Mouse (Mus musculus): ENCODE data around the gene B3galnt1.
"Not testable (repeated sequence)": the region's sequence is repeated elsewhere in the genome, so short reads cannot be mapped to it uniquely, and the experiment has no call there.

B3galnt1 gene

DNA sequence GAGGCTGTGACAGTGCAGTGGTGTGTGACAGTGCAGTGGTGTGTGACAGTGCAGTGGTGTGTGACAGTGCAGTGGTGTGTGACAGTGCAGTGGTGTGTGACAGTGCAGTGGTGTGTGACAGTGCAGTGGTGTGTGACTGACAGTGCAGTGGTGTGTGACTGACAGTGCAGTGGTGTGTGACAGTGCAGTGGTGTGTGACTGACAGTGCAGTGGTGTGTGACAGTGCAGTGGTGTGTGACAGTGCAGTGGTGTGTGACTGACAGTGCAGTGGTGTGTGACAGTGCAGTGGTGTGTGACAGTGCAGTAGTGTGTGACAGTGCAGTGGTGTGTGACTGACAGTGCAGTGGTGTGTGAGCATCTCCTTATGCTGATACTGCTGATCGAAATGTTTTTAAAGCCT, 33.2 kb downstream of the B3galnt1 start:
- not testable (repeated sequence) for DNase-seq (ENCODE audit: low read depth, low spot score)

DNA sequence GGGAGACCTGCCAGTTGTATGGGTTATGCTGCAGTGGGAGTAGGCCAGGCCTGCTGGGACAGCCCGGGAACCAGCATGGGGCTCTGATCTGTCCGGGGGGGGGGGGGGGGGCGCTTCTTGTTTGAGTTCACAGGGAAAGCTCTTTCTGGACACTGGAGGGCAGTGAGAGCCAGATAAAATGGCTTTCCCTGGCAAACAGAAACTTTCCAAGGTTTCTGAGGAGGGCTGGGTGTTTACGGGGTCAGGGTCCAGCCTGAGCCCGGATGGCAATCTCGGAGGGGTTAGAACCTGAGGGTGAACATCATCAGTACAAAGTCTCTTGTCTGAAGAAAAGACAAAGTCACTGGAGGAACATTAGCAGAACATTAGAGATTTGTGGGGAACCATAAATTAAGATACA, 35.4 kb downstream of the B3galnt1 start:
- DNase-seq (ENCODE audit: low read depth, low spot score) = no peak

DNA sequence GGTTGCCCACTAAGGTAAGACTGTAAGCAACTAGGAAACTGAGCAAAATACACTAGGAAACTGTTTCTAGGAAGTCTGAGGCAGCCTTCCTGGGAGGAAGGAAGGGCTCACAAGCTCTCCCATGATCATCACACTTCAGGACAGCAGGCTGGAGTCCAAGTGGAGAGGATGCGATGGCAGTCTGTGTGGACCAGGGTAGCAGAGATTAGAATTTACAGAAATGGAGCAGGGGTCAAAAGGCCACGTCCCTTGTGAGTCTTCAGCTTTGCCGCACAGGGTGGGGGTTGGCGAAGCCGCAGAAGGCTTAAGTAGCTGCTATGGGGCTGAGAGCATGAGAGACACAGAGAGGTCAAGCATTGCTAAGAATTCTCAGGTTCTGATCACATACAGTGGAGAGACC, 37.1 kb downstream of the B3galnt1 start:
- no peak for DNase-seq (ENCODE audit: low read depth, low spot score)

DNA sequence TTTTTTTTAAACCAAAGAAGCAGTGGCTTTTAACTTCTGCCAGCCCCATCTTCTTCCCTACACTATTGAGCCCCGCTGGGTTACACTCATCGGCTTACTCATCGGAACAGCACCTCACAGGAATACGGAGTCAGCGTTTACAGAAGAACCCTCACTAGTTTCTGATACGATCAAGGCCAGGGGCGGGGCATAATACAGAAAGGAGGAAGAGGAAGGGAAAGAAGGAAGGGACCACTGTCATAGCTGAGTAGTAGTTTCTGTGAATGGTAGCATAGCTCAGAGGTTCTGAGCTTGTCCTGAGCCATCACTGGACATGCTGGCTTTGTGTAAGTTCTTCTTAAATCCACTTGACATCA, 38.8 kb downstream of the B3galnt1 start:
- DNase-seq (ENCODE audit: low read depth, low spot score) = no peak

DNA sequence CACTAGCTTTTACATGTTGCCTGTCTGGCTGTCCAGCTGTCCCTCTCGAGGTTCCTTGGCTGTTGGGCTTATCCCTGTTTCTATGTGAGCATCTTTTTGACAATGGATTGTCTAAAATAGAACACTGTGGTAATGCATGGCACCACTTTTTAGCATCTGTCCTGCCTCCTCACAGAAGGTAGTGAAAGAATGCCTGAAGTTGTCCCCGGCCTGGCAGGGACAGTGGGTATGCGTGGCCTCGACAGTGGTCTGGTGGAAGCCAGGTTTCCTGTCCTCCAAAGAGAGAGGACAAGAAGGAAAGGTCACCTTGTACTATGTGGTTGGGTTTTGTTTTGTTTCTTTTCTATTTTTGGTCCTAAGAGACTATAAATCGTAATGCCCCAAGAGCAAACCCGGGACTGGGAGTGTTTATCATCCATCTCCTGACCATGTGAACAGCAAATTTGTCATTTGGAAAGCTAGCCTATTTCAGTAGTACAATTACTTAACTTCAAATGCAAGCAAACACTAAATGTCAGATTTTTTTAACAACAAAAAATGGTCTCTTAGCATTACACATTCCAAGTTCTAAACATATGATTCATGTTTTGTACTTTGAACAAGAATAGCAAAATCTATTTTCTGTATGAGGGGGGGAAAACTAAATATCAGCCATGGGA, 39.3 kb downstream of the B3galnt1 start:
- DNase-seq (ENCODE audit: low read depth, low spot score) = no peak

DNA sequence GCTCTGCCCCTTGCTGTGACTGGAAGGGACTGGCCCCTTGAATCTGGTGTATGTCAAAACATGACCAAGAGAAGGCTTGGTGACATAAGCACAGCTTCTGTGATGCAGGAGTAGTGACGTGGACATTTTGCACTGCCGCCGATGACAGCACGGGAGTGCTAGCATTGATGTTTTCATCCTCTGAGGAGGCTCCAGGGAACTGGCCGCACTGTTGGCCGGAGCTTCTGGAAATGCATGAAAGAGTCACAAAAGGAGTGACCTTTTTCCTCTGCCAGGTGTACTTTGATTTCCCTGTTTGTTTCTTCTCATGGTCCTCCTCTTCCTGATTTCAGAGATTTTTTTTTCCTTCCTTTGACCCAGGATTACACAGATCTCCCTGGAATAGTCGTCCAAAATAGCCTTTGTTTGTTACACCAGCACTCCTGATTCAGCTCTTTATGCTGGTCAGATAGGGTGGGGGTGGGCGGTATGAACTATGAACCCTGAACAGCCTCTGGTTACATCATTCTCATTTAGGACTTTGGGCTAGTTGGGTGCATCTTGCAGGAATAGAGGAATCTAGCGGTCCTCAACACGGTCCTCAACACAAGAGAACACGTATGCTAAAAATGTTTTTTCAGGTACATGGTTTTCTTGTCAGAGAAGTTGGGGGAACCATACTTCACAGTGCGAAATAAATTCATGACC, 42.5 kb downstream of the B3galnt1 start:
- no peak for DNase-seq (ENCODE audit: low read depth, low spot score)

DNA sequence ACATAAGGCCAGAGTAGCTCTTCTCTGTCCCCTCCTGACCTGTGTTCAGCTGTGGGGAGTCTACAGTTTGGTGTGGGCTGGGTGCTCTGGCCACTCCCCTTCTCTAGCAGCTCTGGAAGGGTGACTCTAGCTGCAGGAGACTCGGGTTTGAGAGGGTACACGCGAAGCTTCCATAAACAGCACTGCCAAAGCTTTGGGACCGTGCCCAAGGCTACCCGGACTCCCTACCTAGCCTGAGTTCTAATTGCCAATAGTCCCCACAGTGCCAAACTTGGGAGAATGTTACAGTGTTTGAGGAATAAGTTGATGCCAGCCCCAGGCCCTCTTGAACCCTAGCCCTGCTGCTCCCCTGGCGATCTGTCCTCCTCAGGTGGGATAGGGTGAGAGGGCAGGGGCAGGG, 43.2 kb downstream of the B3galnt1 start:
- DNase-seq (ENCODE audit: low read depth, low spot score) = no peak

DNA sequence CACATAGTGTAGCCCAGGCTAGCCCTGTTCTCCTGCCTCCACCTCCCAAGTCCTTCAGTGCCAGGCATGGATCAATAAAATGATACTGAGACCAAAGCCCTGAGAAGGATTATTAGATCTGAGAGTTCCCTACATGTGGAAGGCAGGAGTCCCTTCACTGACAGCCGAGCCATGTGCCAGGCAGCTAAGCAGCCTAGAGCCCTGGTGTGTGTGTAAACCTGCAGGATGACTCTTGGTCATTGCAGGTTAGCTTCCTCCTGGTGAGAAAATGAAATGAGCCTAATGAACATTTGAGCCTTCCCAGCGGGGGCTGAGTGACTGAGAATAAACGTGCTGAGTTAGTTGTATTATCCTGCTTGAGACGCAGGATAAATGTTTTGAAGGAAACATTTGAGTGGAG, 49.2 kb downstream of the B3galnt1 start:
- DNase-seq (ENCODE audit: low read depth, low spot score) = no peak

DNA sequence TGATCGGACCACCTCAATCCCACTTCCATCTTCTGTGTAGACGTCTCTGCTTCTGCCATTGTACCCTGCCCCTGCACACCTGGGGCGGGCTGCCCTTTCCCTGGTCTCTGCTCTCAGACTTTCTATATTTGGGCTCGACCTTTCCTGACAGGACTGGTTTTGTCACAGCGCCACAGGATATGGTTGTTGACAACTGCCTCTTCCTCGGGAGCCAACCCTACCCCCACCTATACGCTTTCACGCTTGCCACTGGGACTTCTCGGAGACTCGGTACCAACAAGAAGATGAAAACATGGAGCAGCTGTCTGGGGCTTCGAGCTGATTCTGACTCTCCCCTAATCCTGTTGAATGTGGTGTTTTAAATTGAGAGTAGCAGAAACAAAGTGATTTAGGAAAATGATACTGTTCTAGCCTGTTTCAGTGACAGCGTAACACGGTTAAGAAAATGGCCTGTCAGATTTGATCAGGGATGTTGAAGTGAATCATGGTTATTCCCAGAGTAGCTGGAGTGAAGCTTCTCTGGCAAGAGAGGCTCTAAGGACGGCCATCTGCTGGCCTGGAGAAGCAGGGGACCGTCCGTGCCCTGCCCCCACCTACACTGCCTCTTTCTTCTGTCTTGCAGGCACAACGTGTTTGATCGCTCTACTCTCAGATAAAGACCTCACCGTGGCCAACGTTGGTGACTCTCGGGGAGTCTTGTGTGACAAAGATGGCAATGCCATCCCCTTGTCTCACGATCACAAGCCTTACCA, 49.9 kb downstream of the B3galnt1 start:
- no peak for DNase-seq (ENCODE audit: low read depth, low spot score)

DNA sequence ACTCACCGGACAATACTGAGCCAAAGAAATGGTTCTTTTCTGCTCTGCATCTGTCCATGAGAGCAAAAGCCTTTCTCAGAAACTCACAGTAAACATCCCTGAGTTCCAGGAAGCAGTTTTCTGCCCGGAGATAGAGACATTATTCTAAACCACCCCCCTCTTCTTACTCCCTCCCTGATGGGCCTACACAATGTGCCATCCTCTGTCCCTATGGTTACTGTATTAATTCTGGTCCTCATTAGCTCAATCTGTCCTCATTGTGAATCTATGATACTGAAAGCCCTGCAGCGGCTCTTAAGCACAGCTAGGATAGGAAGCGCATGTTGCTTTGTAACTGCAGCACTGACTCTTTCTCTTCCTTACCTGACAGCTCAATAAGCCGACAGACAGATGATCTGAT, 53.7 kb downstream of the B3galnt1 start:
- DNase-seq (ENCODE audit: low read depth, low spot score) = no peak

DNA sequence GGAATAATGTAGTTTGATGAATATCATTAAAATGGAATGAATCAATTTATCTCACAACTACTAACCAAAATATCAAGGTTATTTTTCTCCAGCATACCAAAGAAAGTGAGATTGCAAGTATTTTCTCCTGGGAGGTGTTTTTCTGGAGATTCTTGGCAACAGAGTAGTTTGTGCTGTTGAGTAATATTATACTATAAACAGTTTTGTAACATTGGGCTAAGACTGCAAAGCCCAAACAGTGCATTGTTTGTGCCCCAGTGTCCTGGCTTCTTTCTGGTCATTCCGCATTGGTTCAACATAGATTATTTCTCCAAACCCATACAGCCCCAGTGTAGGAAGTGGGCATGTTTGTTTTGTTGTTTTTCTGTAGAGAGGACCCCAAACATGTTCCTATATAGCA, 55.0 kb downstream of the B3galnt1 start:
- DNase-seq (ENCODE audit: low read depth, low spot score) = no peak

DNA sequence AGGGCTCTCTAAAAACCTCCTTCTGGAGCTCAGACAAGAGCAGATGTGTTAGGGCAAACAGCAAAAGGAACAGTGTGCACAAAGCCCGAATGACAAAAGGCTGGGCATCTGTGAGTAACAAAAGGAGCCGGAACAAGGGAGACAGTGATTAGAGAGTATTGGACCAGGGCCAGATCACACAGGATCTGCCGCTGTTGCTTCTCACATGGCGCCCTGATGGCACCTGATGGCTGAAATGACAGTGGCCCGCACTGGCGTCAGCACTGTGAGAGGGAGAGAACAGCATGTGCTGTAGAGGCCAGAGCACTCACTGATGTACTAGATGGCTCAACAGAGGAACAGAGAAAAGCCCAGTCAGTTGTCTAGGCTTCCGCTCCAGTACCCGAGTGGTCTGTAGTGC, 55.8 kb downstream of the B3galnt1 start:
- peak; percentile 27 for DNase-seq (ENCODE audit: low read depth, low spot score)

DNA sequence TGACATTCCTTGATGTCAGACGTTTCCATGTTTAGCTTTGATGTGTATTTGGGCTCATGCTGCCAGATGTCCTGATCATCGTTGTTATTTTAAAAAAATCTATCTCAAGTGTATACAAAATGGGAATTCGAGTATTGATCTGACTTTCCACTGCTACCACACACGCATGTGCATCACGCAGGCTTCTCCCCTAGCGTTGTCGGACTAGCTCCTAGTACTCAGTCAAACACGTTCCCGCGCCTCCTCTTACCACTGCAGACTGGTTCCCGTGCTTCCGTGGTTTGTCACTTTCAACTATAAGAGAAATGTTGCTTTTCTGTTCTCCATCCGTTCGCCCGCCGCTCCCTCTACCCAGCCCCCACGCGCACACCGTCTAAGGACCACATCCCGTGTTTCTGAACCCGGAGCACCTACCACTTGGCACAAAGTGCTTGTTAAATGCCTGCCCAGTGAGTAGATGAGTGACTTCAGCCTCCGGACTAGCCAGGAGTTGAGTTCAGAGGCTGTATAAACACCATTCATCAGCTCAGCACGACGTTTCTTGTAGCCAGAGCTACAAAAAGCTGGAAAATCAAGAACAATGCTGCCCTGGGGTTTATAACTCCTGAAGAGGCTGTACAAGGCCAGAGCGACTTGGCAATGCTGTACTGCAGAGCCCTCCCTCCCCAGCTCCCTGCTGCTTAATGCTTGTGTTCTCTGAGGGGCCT, 62.7 kb downstream of the B3galnt1 start:
- no peak for DNase-seq (ENCODE audit: low read depth, low spot score)

DNA sequence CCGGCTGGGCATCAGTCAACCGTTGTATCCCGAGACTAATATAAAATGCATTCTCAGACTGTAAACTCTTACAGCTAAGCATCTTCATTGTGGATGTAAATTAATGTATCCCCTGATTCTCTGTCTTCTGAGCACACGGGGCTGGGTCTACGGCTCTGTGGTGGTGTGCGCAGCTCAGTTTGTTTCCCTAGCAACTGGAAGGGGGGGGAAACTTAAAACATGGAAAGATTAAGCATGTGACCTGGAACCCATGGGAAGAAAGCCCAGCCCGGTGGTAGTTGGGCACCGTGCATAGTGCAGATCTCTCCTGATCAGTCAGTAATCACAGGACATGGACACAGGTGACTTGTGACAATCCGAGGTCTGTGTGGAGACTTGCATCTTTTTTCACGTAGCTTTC, 63.3 kb downstream of the B3galnt1 start:
- no peak for DNase-seq (ENCODE audit: low read depth, low spot score)

DNA sequence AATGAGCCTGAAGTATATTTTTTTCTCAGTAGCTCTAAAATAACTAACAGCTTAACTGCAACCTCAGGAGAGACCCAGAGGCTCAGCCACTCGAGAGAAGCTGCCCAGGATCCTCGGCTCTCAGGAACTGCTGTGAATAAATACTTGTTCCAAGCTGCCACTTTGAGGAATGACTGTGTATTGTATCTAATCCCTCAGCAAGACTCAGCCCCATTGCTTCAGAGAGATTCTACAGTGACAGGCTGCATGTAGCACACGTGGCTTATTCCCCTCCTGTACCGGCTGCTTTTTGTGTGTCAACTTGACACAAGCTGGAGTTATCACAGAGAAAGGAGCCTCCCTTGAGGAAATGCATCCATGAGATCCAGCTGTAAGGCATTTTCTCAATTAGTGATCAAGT, 66.1 kb downstream of the B3galnt1 start:
- DNase-seq (ENCODE audit: low read depth, low spot score) = no peak

DNA sequence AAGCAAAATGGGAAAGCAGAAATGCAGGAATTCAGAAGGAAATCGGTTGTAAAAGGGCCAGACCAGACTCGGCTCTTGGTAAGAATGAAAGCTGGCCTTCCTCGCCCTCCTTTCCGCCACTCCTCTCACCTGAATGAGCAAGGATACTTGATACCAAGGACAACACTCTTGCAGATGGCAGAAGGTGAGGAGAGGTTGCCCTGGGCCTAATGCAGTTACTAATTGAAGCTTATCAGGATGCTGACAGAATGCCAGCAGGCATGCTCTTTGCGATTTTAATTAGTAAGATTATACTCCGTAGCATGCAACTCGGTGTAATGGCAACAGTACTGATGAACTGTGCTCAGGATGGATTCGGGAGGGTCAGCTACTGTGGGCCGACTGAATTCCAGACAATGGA, 67.2 kb downstream of the B3galnt1 start:
- no peak for DNase-seq (ENCODE audit: low read depth, low spot score)

DNA sequence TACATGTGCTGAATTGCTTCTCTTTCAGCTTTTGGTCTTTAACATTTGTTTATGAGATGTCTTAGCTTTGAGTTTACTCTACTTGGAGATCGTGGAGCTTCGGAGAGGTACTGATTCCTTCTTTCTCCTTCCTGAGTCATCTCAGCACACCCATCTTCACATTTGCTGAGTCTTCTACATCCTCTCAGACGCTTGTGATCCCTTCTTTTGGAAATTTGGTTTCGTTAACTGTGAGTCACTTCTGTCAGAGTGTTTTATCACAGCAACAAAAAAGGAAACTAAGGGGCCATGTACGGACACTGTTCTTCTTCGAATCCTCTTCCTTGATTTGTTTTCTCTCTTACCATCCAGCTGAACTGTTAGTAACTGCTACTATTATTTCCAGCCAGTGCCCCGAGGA, 69.2 kb downstream of the B3galnt1 start:
- DNase-seq (ENCODE audit: low read depth, low spot score) = no peak

DNA sequence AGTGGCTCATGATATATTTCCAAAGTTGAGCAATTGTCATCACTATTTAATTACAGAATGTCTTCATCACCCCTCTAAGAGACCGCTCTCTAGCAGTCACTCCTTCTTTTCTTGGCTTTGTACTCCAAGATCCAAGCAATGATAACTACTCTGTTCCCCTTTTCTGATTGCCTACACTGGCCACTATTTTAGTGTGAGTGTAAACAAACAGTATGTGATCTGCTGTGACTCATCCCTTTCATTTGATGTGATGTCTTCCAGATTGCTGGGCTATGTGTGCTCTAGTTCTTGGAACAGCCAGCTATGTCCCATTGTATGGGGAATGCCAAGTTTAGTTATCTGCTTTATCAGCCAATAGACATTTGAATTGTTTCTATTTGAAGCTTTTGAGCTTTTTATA, 71.4 kb downstream of the B3galnt1 start:
- no peak for DNase-seq (ENCODE audit: low read depth, low spot score)

DNA sequence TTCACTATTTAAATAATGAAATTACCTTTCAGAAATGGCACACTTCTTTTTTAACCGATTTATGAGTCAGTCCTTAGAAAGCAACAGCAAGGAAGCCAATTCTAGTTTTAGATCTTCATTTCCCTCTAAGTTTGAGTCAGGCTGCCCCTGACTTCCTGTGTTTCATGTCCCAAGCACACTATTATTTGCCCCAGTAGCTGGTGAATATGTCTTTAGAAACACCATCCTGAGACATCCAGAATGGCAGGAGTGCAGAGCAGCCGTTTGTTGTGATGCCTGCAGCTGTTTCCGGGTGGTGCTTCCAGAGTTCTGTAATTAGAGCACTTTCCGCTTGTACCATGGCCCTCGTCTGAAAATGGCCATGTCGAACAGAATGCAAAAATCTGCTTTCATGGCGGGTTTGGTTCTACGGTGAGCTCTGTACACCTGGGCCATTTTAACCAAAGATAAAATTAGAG, 73.7 kb downstream of the B3galnt1 start:
- DNase-seq (ENCODE audit: low read depth, low spot score) = no peak

DNA sequence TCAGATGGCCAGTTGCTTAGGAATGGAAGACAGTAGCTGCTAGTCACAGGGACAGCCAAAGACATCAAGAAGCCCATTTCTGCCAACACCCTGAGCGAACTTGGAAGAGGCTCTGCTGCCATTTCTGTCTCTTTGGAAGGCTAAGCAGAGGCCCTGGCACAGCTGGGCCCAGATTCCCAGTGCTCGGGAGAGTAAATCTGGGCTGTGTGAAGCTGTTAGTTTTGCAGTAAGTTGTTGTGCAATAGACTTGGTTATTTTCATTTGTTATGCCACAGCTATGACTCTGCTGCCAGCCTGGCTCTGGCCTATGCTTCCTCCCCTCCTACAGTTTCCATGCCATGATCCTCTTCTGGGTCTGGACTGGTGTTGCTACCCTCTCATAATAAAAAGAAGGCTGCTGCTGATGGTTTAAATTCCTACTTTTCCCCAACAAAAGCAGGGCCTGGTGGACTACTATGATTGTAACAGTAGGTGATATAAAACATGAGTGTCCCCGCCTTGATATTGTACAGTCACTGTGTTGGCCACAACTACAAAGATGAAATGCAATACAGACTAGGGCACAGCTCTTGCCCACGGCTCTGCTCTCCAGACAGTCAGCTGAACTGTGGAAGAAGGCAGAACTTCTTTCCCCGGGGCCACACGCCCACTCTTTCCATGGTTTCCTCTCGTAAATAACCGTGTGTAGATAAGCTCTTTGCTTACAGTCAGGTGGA, 74.2 kb downstream of the B3galnt1 start:
- DNase-seq (ENCODE audit: low read depth, low spot score) = no peak

All from ES-CJ7 (cell line).